Mouse (Mus musculus) limb, embryonic 10.5 days (tissue): Measurements from ENCODE around the gene Hbb-bt. TPM values are rescaled to one million over a fixed set of nuclear protein-coding genes. Genes with fewer than 3 reads are reported as not detected.
"Not testable (repeated sequence)": the region's sequence is repeated elsewhere in the genome, so short reads cannot be mapped to it uniquely, and the experiment has no call there.

Source experiments
- DNase-seq: peaks from one replicate; pipeline ENCODE4 v3.0.0-alpha.2; 2017; ENCODE audit warnings: low spot score
- H3K27ac ChIP-seq: fragments of 300-500 bp; sonication (generic); 2 replicates; pipeline ENCODE4 v1.5.1; 2016; ENCODE audit warnings: mild to moderate bottlenecking
- H3K27me3 ChIP-seq: fragments of 300-500 bp; sonication (generic); 2 replicates; pipeline ENCODE4 v1.6.1; 2016; ENCODE audit warnings: low read depth, mild to moderate bottlenecking; ENCODE audit not compliant: poor library complexity, severe bottlenecking
- H3K36me3 ChIP-seq: fragments of 300-500 bp; sonication (generic); 2 replicates; pipeline ENCODE4 v1.6.1; 2016; ENCODE audit warnings: mild to moderate bottlenecking, moderate library complexity
- H3K4me1 ChIP-seq: fragments of 300-500 bp; sonication (generic); 2 replicates; pipeline ENCODE4 v1.6.1; 2016
- H3K4me3 ChIP-seq: fragments of 300-500 bp; sonication (generic); 2 replicates; pipeline ENCODE4 v1.5.1; 2016; ENCODE audit warnings: mild to moderate bottlenecking, moderate library complexity
- H3K9me3 ChIP-seq: fragments of 300-500 bp; sonication (generic); replicated peaks from 2 replicates; pipeline ENCODE4 v1.6.1; 2016; ENCODE audit warnings: mild to moderate bottlenecking
- WGBS: fragments of 180-500 bp; shearing (Covaris S2); methylation state at CpG from one replicate; pipeline ENCODE4 v1.1.7; 2016; 5-methylcytosine and 5-hydroxymethylcytosine counted together
- polyA plus RNA-seq: library from polyadenylated mRNA; unstranded; fragments of >200 nt; fragmentation: Nextera tagmentation; extraction: Ambion mirVana; gene quantifications from 2 replicates; pipeline ENCODE4 v1.2.1, GENCODE M21; 2016

The Hbb-bt gene
- polyA plus RNA-seq: 172 and 327 TPM in 2 replicates

GRCm38 (mm10) chr7:103813766-103814165 lies at the start of gene Hbb-bt:
TSS of gene Hbb-bt (minus strand) at chr7:103813996.
- no peaks in the 10 kb centered on the region for H3K9me3 ChIP-seq
- DNase-seq: no peak
- H3K27ac ChIP-seq: no peak within 1 kb of the TSS
- no peaks in the 10 kb centered on the region for H3K4me1 ChIP-seq
- H3K4me3 ChIP-seq: no peak within 1 kb of the TSS
- WGBS: 84% methylated on average over 3 of the region's 3 CpGs
- no peaks in the 10 kb centered on the region for H3K36me3 ChIP-seq
- no peaks in the 10 kb centered on the region for H3K27me3 ChIP-seq

- Histone ChIP-seq H3K36me3 (no peaks in the 10 kb centered on the region), H3K4me3 (no peak overlapping the region), H3K27me3 (no peaks in the 10 kb centered on the region), H3K27ac (no peak overlapping the region), H3K4me1 (no peaks in the 10 kb centered on the region), H3K9me3 (no peaks in the 10 kb centered on the region)
- no peak for DNase-seq
- 80% methylated on average over 3 of the region's 3 CpGs for WGBS
Measured at GRCm38 (mm10) chr7:103861531-103861930, 47.7 kb upstream of the Hbb-bt start.

- Histone ChIP-seq H3K9me3 (no peaks in the 10 kb centered on the region), H3K4me3 (no peak overlapping the region), H3K36me3 (no peaks in the 10 kb centered on the region), H3K27me3 (no peaks in the 10 kb centered on the region), H3K4me1 (no peaks in the 10 kb centered on the region), H3K27ac (no peak overlapping the region)
- no peak for DNase-seq
- 54% methylated on average over 1 of the region's 1 CpGs for WGBS
Measured at GRCm38 (mm10) chr7:103860855-103861254, 47.1 kb upstream of the Hbb-bt start.

- Histone ChIP-seq H3K27ac (no peak overlapping the region), H3K4me3 (no peak overlapping the region), H3K9me3 (no peaks in the 10 kb centered on the region), H3K36me3 (no peaks in the 10 kb centered on the region), H3K27me3 (no peaks in the 10 kb centered on the region), H3K4me1 (no peaks in the 10 kb centered on the region)
- WGBS: 76% methylated on average over 2 of the region's 2 CpGs
- no peak for DNase-seq
Measured at GRCm38 (mm10) chr7:103859076-103859475, 45.3 kb upstream of the Hbb-bt start.

- WGBS: 67% methylated on average over 1 of the region's 1 CpGs
- DNase-seq: no peak
- no peak overlapping the region for H3K4me3 ChIP-seq
- H3K27me3 ChIP-seq: no peaks in the 10 kb centered on the region
- no peaks in the 10 kb centered on the region for H3K36me3 ChIP-seq
- H3K27ac ChIP-seq: no peak overlapping the region
- no peaks in the 10 kb centered on the region for H3K9me3 ChIP-seq
- H3K4me1 ChIP-seq: no peaks in the 10 kb centered on the region
Measured at GRCm38 (mm10) chr7:103854669-103855068, 40.9 kb upstream of the Hbb-bt start.

- DNase-seq: no peak
- Histone ChIP-seq H3K36me3 (no peaks in the 10 kb centered on the region), H3K27ac (no peak within 1 kb of the TSS), H3K9me3 (no peaks in the 10 kb centered on the region), H3K4me3 (no peak within 1 kb of the TSS), H3K27me3 (no peaks in the 10 kb centered on the region), H3K4me1 (no peaks in the 10 kb centered on the region)
- WGBS: 75% methylated on average over 2 of the region's 2 CpGs
Measured at GRCm38 (mm10) chr7:103853090-103853489, 39.3 kb upstream of the Hbb-bt start, which contains the start of gene Hbb-y. TSS of gene Hbb-y (minus strand) at chr7:103853216.

GRCm38 (mm10) chr7:103844525-103845325 lies 30.9 kb upstream of the Hbb-bt start:
- Histone ChIP-seq H3K27ac (no peak overlapping the region), H3K4me1 (no peaks in the 10 kb centered on the region), H3K36me3 (no peaks in the 10 kb centered on the region), H3K9me3 (no peaks in the 10 kb centered on the region), H3K27me3 (no peaks in the 10 kb centered on the region), H3K4me3 (no peak overlapping the region)
- no peak for DNase-seq
- WGBS: 67% methylated on average over 1 of the region's 2 CpGs

- Histone ChIP-seq H3K27ac (no peak within 1 kb of the TSS), H3K4me3 (no peak within 1 kb of the TSS), H3K9me3 (no peaks in the 10 kb centered on the region), H3K4me1 (no peaks in the 10 kb centered on the region), H3K27me3 (no peaks in the 10 kb centered on the region), H3K36me3 (no peaks in the 10 kb centered on the region)
- no peak for DNase-seq
- 89% methylated on average over 2 of the region's 2 CpGs for WGBS
Measured at GRCm38 (mm10) chr7:103843034-103843433, 29.2 kb upstream of the Hbb-bt start, which contains the start of gene Hbb-bh1. TSS of gene Hbb-bh1 (minus strand) at chr7:103843164.

GRCm38 (mm10) chr7:103840268-103840667 lies 26.5 kb upstream of the Hbb-bt start, which contains the start of gene Hbb-bh2:
TSS of gene Hbb-bh2 (minus strand) at chr7:103840520.
- Histone ChIP-seq H3K27ac (no peak within 1 kb of the TSS), H3K4me3 (no peak within 1 kb of the TSS), H3K27me3 (no peaks in the 10 kb centered on the region), H3K36me3 (no peaks in the 10 kb centered on the region), H3K4me1 (no peaks in the 10 kb centered on the region), H3K9me3 (no peaks in the 10 kb centered on the region)
- WGBS: 79% methylated on average over 3 of the region's 3 CpGs
- DNase-seq: no peak

- no peak within 1 kb of the TSS for H3K4me3 ChIP-seq
- no peaks in the 10 kb centered on the region for H3K36me3 ChIP-seq
- no peaks in the 10 kb centered on the region for H3K9me3 ChIP-seq
- 93% methylated on average over 4 of the region's 4 CpGs for WGBS
- no peak for DNase-seq
- H3K27me3 ChIP-seq: no peaks in the 10 kb centered on the region
- no peak within 1 kb of the TSS for H3K27ac ChIP-seq
- no peaks in the 10 kb centered on the region for H3K4me1 ChIP-seq
Measured at GRCm38 (mm10) chr7:103827808-103828207, 14.0 kb upstream of the Hbb-bt start, which contains the start of gene Hbb-bs. TSS of gene Hbb-bs (minus strand) at chr7:103828096.

- H3K4me1 ChIP-seq, DNase-seq, H3K27ac ChIP-seq, H3K4me3 ChIP-seq, H3K36me3 ChIP-seq, H3K27me3 ChIP-seq, H3K9me3 ChIP-seq: not testable (repeated sequence)
- no CpG with 5 or more reads among the region's 2 CpGs for WGBS
Measured at GRCm38 (mm10) chr7:103827139-103827538, 13.3 kb upstream of the Hbb-bt start.

GRCm38 (mm10) chr7:103826255-103826887 lies 12.6 kb upstream of the Hbb-bt start:
- no peak for DNase-seq
- no peak overlapping the region for H3K4me3 ChIP-seq
- H3K4me1 ChIP-seq: no peaks in the 10 kb centered on the region
- H3K9me3 ChIP-seq: no peaks in the 10 kb centered on the region
- no peak overlapping the region for H3K27ac ChIP-seq
- no peaks in the 10 kb centered on the region for H3K27me3 ChIP-seq
- no peaks in the 10 kb centered on the region for H3K36me3 ChIP-seq
- WGBS: 84% methylated on average over 3 of the region's 3 CpGs

GRCm38 (mm10) chr7:103825536-103826254 lies 11.9 kb upstream of the Hbb-bt start:
- no peak for DNase-seq
- no peaks in the 10 kb centered on the region for H3K27me3 ChIP-seq
- WGBS: 95% methylated on average over 3 of the region's 3 CpGs

More at GRCm38 (mm10) chr7:103825536-103826254, 11.9 kb upstream of the Hbb-bt start:
- Histone ChIP-seq H3K36me3 (no peaks in the 10 kb centered on the region), H3K4me1 (no peaks in the 10 kb centered on the region), H3K9me3 (no peaks in the 10 kb centered on the region), H3K4me3 (no peak overlapping the region), H3K27ac (no peak overlapping the region)
